Comparison of ENCODE assay signal across 8 mouse cellular contexts in the genomic region with DNA sequence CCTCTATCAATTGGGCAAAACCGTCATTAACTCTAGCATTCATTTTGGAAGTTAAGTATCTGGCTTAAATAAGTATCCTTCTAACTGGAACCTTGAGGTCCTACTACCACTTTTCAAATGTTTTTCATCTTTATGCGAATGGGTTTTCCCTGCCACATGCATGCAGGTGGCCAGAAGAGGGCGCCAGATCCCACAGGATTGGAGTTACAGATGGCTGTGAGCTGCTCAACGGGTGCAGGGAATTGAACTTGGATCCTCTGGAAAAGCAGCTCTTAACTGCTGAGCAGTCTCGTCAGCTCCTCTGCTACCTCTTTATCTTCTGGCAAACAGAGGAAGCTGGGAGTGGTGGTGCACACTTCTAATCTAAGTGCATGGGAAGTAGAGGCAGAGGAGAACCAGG. TPM values are rescaled to one million over a fixed set of nuclear protein-coding genes. Genes with fewer than 3 reads are reported as not detected.
A peak's percentile ranks its signal among the peaks of the same experiment; 100 is the strongest.
DNase-seq lines count a peak whose midpoint lies in the region; ATAC-seq and TF ChIP-seq lines count a peak whose summit lies in the region.

No protein-coding gene starts in this region.

- H3K27ac ChIP-seq in embryonic facial prominence, embryonic 11.5 days (replicated peaks; ENCODE audit: low read depth, low read length): no peak overlapping the region
- H3K27ac ChIP-seq in embryonic facial prominence, embryonic 10.5 days (replicated peaks): no peak overlapping the region
- H3K27ac ChIP-seq in spleen, adult 2 months (ENCODE audit: insufficient read depth, low read length): no peak overlapping the region
- H3K27ac ChIP-seq in liver, postnatal 0 days (ENCODE audit: low read depth): no peak overlapping the region
- H3K27ac ChIP-seq in heart, embryonic 10.5 days: no peak overlapping the region
- no peak overlapping the region for H3K27ac ChIP-seq in hindbrain, embryonic 14.5 days

- DNase-seq in embryonic facial prominence, embryonic 11.5 days (ENCODE audit: low spot score): peak; percentile 26
- no peak for DNase-seq in embryonic facial prominence, embryonic 10.5 days (ENCODE audit: low spot score)
- peak in 1 of 2 experiments; percentile 36 for DNase-seq in spleen, adult 2 months (ENCODE audit: low read depth in 1 of 2, low spot score in 2 of 2)
- no peak for DNase-seq in spleen, postnatal 36 days (ENCODE audit: low spot score in 2 of 2)
- DNase-seq in liver, postnatal 0 days: peak; percentile 70
- DNase-seq in thymus, postnatal 36 days: peak; percentile 64 to 67
- no peak for DNase-seq in heart, embryonic 10.5 days (ENCODE audit: low spot score)
- DNase-seq in hindbrain, embryonic 14.5 days (ENCODE audit: low spot score): no peak

- H3K9ac ChIP-seq in embryonic facial prominence, embryonic 11.5 days (replicated peaks; ENCODE audit: low read length): no peak overlapping the region
- no peak overlapping the region for H3K9ac ChIP-seq in liver, postnatal 0 days (replicated peaks)
- no peak overlapping the region for H3K9ac ChIP-seq in hindbrain, embryonic 14.5 days

- H3K4me1 ChIP-seq in embryonic facial prominence, embryonic 11.5 days (ENCODE audit: control insufficient read depth, insufficient read depth, low read length): no peaks in the 10 kb centered on the region
- H3K4me1 ChIP-seq in embryonic facial prominence, embryonic 10.5 days: no peaks in the 10 kb centered on the region
- H3K4me1 ChIP-seq in spleen, adult 2 months (ENCODE audit: control insufficient read depth, insufficient read depth, insufficient read length): no peaks in the 10 kb centered on the region; the same call in 1 of the 2 replicates
- peaks cover 5% of the 10 kb centered on the region for H3K4me1 ChIP-seq in liver, postnatal 0 days (ENCODE audit: insufficient read depth)
- 0 out of 2 replicates have a peak, but pooled peaks cover 5% of the 10 kb centered on the region for H3K4me1 ChIP-seq in heart, embryonic 10.5 days
- H3K4me1 ChIP-seq in hindbrain, embryonic 14.5 days (replicated peaks; ENCODE audit: control insufficient read depth, insufficient read depth, low read length): no peaks in the 10 kb centered on the region

- no peak overlapping the region for H3K4me3 ChIP-seq in embryonic facial prominence, embryonic 11.5 days (ENCODE audit: low read depth, low read length)
- no peak overlapping the region for H3K4me3 ChIP-seq in embryonic facial prominence, embryonic 10.5 days
- no peak overlapping the region for H3K4me3 ChIP-seq in spleen, adult 2 months (ENCODE audit: extremely low read depth, insufficient read depth, insufficient read length)
- no peak overlapping the region for H3K4me3 ChIP-seq in liver, postnatal 0 days (ENCODE audit: low read depth, low read length)
- no peak overlapping the region for H3K4me3 ChIP-seq in heart, embryonic 10.5 days
- H3K4me3 ChIP-seq in hindbrain, embryonic 14.5 days (replicated peaks; ENCODE audit: low read length): no peak overlapping the region

- no peak for ATAC-seq in embryonic facial prominence, embryonic 11.5 days (replicated peaks; ENCODE audit: insufficient number of reproducible peaks, low FRiP score, low TSS enrichment, low read depth)
- no peak for ATAC-seq in liver, postnatal 0 days
- ATAC-seq in hindbrain, embryonic 14.5 days (ENCODE audit: low FRiP score): no peak

- H3K27me3 ChIP-seq in embryonic facial prominence, embryonic 11.5 days (ENCODE audit: control insufficient read depth, insufficient read depth, low read length): no peaks in the 10 kb centered on the region
- no peaks in the 10 kb centered on the region for H3K27me3 ChIP-seq in embryonic facial prominence, embryonic 10.5 days (replicated peaks; ENCODE audit: low read depth, poor library complexity, severe bottlenecking)
- no peaks in the 10 kb centered on the region for H3K27me3 ChIP-seq in spleen, adult 2 months (ENCODE audit: control insufficient read depth, insufficient read depth, low read length)
- H3K27me3 ChIP-seq in liver, postnatal 0 days (ENCODE audit: insufficient read depth, low read length): no peaks in the 10 kb centered on the region
- no peaks in the 10 kb centered on the region for H3K27me3 ChIP-seq in heart, embryonic 10.5 days (ENCODE audit: insufficient read depth, poor library complexity, severe bottlenecking)
- no peaks in the 10 kb centered on the region for H3K27me3 ChIP-seq in hindbrain, embryonic 14.5 days (ENCODE audit: control insufficient read depth, insufficient read depth, low read length)

- no peaks in the 10 kb centered on the region for H3K36me3 ChIP-seq in embryonic facial prominence, embryonic 11.5 days (replicated peaks; ENCODE audit: control insufficient read depth, insufficient read depth, low read depth, low read length)
- H3K36me3 ChIP-seq in embryonic facial prominence, embryonic 10.5 days (replicated peaks): no peaks in the 10 kb centered on the region
- H3K36me3 ChIP-seq in spleen, adult 2 months (ENCODE audit: control insufficient read depth, insufficient read depth, low read length): no peaks in the 10 kb centered on the region
- H3K36me3 ChIP-seq in liver, postnatal 0 days (replicated peaks; ENCODE audit: insufficient read depth, low read length): no peaks in the 10 kb centered on the region
- no peaks in the 10 kb centered on the region for H3K36me3 ChIP-seq in heart, embryonic 10.5 days
- no peaks in the 10 kb centered on the region for H3K36me3 ChIP-seq in hindbrain, embryonic 14.5 days (replicated peaks; ENCODE audit: control insufficient read depth, insufficient read depth)

- no peak for TF ChIP-seq EP300 in liver, postnatal 0 days (IDR thresholded peaks at IDR 0.05; ENCODE audit: low read depth)

- no peak for TF ChIP-seq POLR2A in spleen, adult 2 months (IDR thresholded peaks at IDR 0.05; ENCODE audit: low read depth, low read length)

- no peaks in the 10 kb centered on the region for H3K9me3 ChIP-seq in embryonic facial prominence, embryonic 11.5 days (replicated peaks; ENCODE audit: control insufficient read depth, low read length)
- H3K9me3 ChIP-seq in embryonic facial prominence, embryonic 10.5 days: no peaks in the 10 kb centered on the region
- H3K9me3 ChIP-seq in liver, postnatal 0 days (ENCODE audit: low read length): no peaks in the 10 kb centered on the region
- no peaks in the 10 kb centered on the region for H3K9me3 ChIP-seq in heart, embryonic 10.5 days
- H3K9me3 ChIP-seq in hindbrain, embryonic 14.5 days (ENCODE audit: control insufficient read depth, low read length): no peaks in the 10 kb centered on the region

- H3K4me2 ChIP-seq in embryonic facial prominence, embryonic 11.5 days (ENCODE audit: low read depth, low read length): no peak overlapping the region
- no peak overlapping the region for H3K4me2 ChIP-seq in liver, postnatal 0 days (ENCODE audit: low read depth, low read length)
- H3K4me2 ChIP-seq in hindbrain, embryonic 14.5 days (replicated peaks): no peak overlapping the region

- 42% methylated on average over 5 of the region's 5 CpGs for WGBS in embryonic facial prominence, embryonic 11.5 days
- 42% methylated on average over 5 of the region's 5 CpGs for WGBS in embryonic facial prominence, embryonic 10.5 days
- 56% methylated on average over 5 of the region's 5 CpGs for WGBS in spleen, adult 2 months
- WGBS in liver, postnatal 0 days (ENCODE audit: insufficient replicate concordance): 51% methylated on average over 5 of the region's 5 CpGs
- WGBS in heart, embryonic 10.5 days: 45% methylated on average over 5 of the region's 5 CpGs
- WGBS in hindbrain, embryonic 14.5 days: 48% methylated on average over 5 of the region's 5 CpGs

- TF ChIP-seq CTCF in spleen, adult 2 months (IDR thresholded peaks at IDR 0.05; ENCODE audit: extremely low read depth, insufficient read depth, insufficient read length, insufficient replicate concordance): peak; percentile 55; the same call in 1 of the 2 replicates
- TF ChIP-seq CTCF in liver, postnatal 0 days (IDR thresholded peaks at IDR 0.05; ENCODE audit: low read depth): peak; percentile 79

RNA-seq across cellular contexts. Expression of a gene that starts 5.7 kb away (rescaled TPM):
- 59.5 and 65.9 TPM in 2 replicates for polyA plus RNA-seq in embryonic facial prominence, embryonic 11.5 days (2014; fragmentation: Nextera tagmentation; extraction: Ambion mirVana)
- 80.1 and 80.9 TPM in 2 replicates for polyA plus RNA-seq in embryonic facial prominence, embryonic 10.5 days (2016; fragmentation: Nextera tagmentation; extraction: Ambion mirVana)
- polyA plus RNA-seq in spleen, adult 2 months (2012; rRNA removed): 21.3 and 27.1 TPM in 2 replicates
- 17.9 and 18.8 TPM in 2 replicates for polyA plus RNA-seq in liver, postnatal 0 days (2015; fragmentation: Nextera tagmentation; extraction: Ambion mirVana)
- 53.6 and 55.8 TPM in 2 replicates for polyA plus RNA-seq in heart, embryonic 10.5 days (2016; fragmentation: Nextera tagmentation; extraction: Ambion mirVana)
- 30.6 and 32.7 TPM in 2 replicates for polyA plus RNA-seq in hindbrain, embryonic 14.5 days (2014; fragmentation: Nextera tagmentation; extraction: Ambion mirVana)

RNA-seq across cellular contexts. Expression of a gene that starts 5.7 kb away (rescaled TPM):
- 0.08 TPM in 1 of 2 replicates, not detected in the other for polyA plus RNA-seq in embryonic facial prominence, embryonic 11.5 days (2014; fragmentation: Nextera tagmentation; extraction: Ambion mirVana)
- polyA plus RNA-seq in embryonic facial prominence, embryonic 10.5 days (2016; fragmentation: Nextera tagmentation; extraction: Ambion mirVana): 0.31 and 0.49 TPM in 2 replicates
- polyA plus RNA-seq in spleen, adult 2 months (2012; rRNA removed): 0.05 TPM in 1 of 2 replicates, not detected in the other
- polyA plus RNA-seq in liver, postnatal 0 days (2015; fragmentation: Nextera tagmentation; extraction: Ambion mirVana): not detected in 2 replicates
- polyA plus RNA-seq in heart, embryonic 10.5 days (2016; fragmentation: Nextera tagmentation; extraction: Ambion mirVana): 0.07 and 0.18 TPM in 2 replicates
- polyA plus RNA-seq in hindbrain, embryonic 14.5 days (2014; fragmentation: Nextera tagmentation; extraction: Ambion mirVana): 0.35 TPM in 1 of 2 replicates, not detected in the other

RNA-seq across cellular contexts. Expression of a gene that starts 12.0 kb away (rescaled TPM):
- polyA plus RNA-seq in embryonic facial prominence, embryonic 11.5 days (2014; fragmentation: Nextera tagmentation; extraction: Ambion mirVana): 0.53 and 0.56 TPM in 2 replicates
- 0.27 and 0.75 TPM in 2 replicates for polyA plus RNA-seq in embryonic facial prominence, embryonic 10.5 days (2016; fragmentation: Nextera tagmentation; extraction: Ambion mirVana)
- polyA plus RNA-seq in spleen, adult 2 months (2012; rRNA removed): 6.7 and 8.2 TPM in 2 replicates
- polyA plus RNA-seq in liver, postnatal 0 days (2015; fragmentation: Nextera tagmentation; extraction: Ambion mirVana): 1.0 and 1.3 TPM in 2 replicates
- 0.50 TPM in 1 of 2 replicates, not detected in the other for polyA plus RNA-seq in heart, embryonic 10.5 days (2016; fragmentation: Nextera tagmentation; extraction: Ambion mirVana)
- polyA plus RNA-seq in hindbrain, embryonic 14.5 days (2014; fragmentation: Nextera tagmentation; extraction: Ambion mirVana): 7.0 and 8.0 TPM in 2 replicates

RNA-seq across cellular contexts. Expression of a gene that starts 15.3 kb away (rescaled TPM):
- polyA plus RNA-seq in embryonic facial prominence, embryonic 11.5 days (2014; fragmentation: Nextera tagmentation; extraction: Ambion mirVana): 18.3 and 20.1 TPM in 2 replicates
- polyA plus RNA-seq in embryonic facial prominence, embryonic 10.5 days (2016; fragmentation: Nextera tagmentation; extraction: Ambion mirVana): 11.2 and 12.3 TPM in 2 replicates
- polyA plus RNA-seq in spleen, adult 2 months (2012; rRNA removed): 12.7 and 13.9 TPM in 2 replicates
- 4.2 and 4.5 TPM in 2 replicates for polyA plus RNA-seq in liver, postnatal 0 days (2015; fragmentation: Nextera tagmentation; extraction: Ambion mirVana)
- 34.6 and 67.0 TPM in 2 replicates for polyA plus RNA-seq in heart, embryonic 10.5 days (2016; fragmentation: Nextera tagmentation; extraction: Ambion mirVana)
- 12.6 and 13.6 TPM in 2 replicates for polyA plus RNA-seq in hindbrain, embryonic 14.5 days (2014; fragmentation: Nextera tagmentation; extraction: Ambion mirVana)

RNA-seq across cellular contexts. Expression of a gene that starts 17.5 kb away (rescaled TPM):
- 0.17 and 0.32 TPM in 2 replicates for polyA plus RNA-seq in embryonic facial prominence, embryonic 11.5 days (2014; fragmentation: Nextera tagmentation; extraction: Ambion mirVana)
- polyA plus RNA-seq in embryonic facial prominence, embryonic 10.5 days (2016; fragmentation: Nextera tagmentation; extraction: Ambion mirVana): 0.09 and 0.12 TPM in 2 replicates
- 0.02 and 0.06 TPM in 2 replicates for polyA plus RNA-seq in spleen, adult 2 months (2012; rRNA removed)
- not detected in 2 replicates for polyA plus RNA-seq in liver, postnatal 0 days (2015; fragmentation: Nextera tagmentation; extraction: Ambion mirVana)
- 0.21 TPM in 1 of 2 replicates, not detected in the other for polyA plus RNA-seq in heart, embryonic 10.5 days (2016; fragmentation: Nextera tagmentation; extraction: Ambion mirVana)
- 0.31 and 0.41 TPM in 2 replicates for polyA plus RNA-seq in hindbrain, embryonic 14.5 days (2014; fragmentation: Nextera tagmentation; extraction: Ambion mirVana)

Comparison
In these comparisons a context has a peak if more than half of its experiments do, and no peak if none do; other contexts are left out.
1. DNase-seq: peak in embryonic facial prominence, embryonic 11.5 days (single experiment), liver, postnatal 0 days (single experiment) and thymus, postnatal 36 days (2 of 2); none in embryonic facial prominence, embryonic 10.5 days (single experiment), spleen, postnatal 36 days (0 of 2), heart, embryonic 10.5 days (single experiment) and hindbrain, embryonic 14.5 days (single experiment).